Comparison of ENCODE assay signal across 18 mouse cellular contexts in genomic region chr12:9752079-9752450, GRCm38 (mm10).
"Had no signal": no experiment of that assay in that cellular context is flagged by ENCODE, and none has a peak within 500 bp of the region (broad histone marks: within the 10 kb centered on the region; RNA-seq: fewer than 3 reads in every experiment).

No protein-coding gene starts in this region.

- H3K4me3 ChIP-seq: liver, embryonic 13.5 days; lung, embryonic 15.5 days; megakaryocyte, embryonic 14.5 days; midbrain, embryonic 12.5 days; neural tube, embryonic 13.5 days; stomach, embryonic 15.5 days had no signal

- H3K27me3 ChIP-seq: liver, embryonic 13.5 days; lung, embryonic 15.5 days; megakaryocyte, embryonic 14.5 days; midbrain, embryonic 12.5 days; neural tube, embryonic 13.5 days; stomach, embryonic 15.5 days had no signal

- H3K27ac ChIP-seq: liver, embryonic 13.5 days; lung, embryonic 15.5 days; macrophage; midbrain, embryonic 12.5 days; neural tube, embryonic 13.5 days; stomach, embryonic 15.5 days had no signal

- H3K36me3 ChIP-seq: liver, embryonic 13.5 days; lung, embryonic 15.5 days; midbrain, embryonic 12.5 days; neural tube, embryonic 13.5 days; stomach, embryonic 15.5 days had no signal

- ATAC-seq: liver, postnatal 0 days; midbrain, embryonic 16.5 days had no signal

- H3K9me3 ChIP-seq: liver, embryonic 13.5 days; lung, embryonic 15.5 days; megakaryocyte, embryonic 14.5 days; midbrain, embryonic 12.5 days; neural tube, embryonic 13.5 days; stomach, embryonic 15.5 days had no signal

- H3K4me2 ChIP-seq: liver, embryonic 13.5 days; lung, embryonic 15.5 days; midbrain, embryonic 12.5 days; neural tube, embryonic 13.5 days; stomach, embryonic 15.5 days had no signal

- DNase-seq: kidney, adult 11 months; kidney, adult 9 months; kidney, postnatal 10 days; kidney, postnatal 4 days; layer of hippocampus, postnatal 36 days; liver; liver, embryonic 13.5 days; liver, postnatal 0 days; lung, postnatal 14 days; retina, postnatal 1 day; thymus, postnatal 36 days had no signal

- H3K9ac ChIP-seq: liver, embryonic 13.5 days; liver, postnatal 0 days; lung, embryonic 15.5 days; midbrain, embryonic 12.5 days; neural tube, embryonic 13.5 days; stomach, embryonic 15.5 days had no signal

- H3K4me1 ChIP-seq: liver, embryonic 13.5 days; lung, embryonic 15.5 days; megakaryocyte, embryonic 14.5 days; midbrain, embryonic 12.5 days; neural tube, embryonic 13.5 days; stomach, embryonic 15.5 days had no signal
